Mouse (Mus musculus) lung, postnatal 0 days (tissue): ENCODE measurements at regions not wholly inside any gene's neighbourhood (a gene's known extent, or its start where the extent isn't known, plus 50 kb on each side); places are given as distances from the start of the nearest gene placed in this dataset.

Experiments used
- CTCF ChIP-seq: IDR thresholded peaks from 2 replicates; pipeline ENCODE4 v1.5.1; 2016; ENCODE audit warnings: antibody characterized with exemption, mild to moderate bottlenecking
- EP300 ChIP-seq: IDR thresholded peaks from 2 replicates; pipeline ENCODE4 v1.6.1; 2016; ENCODE audit warnings: antibody characterized with exemption, mild to moderate bottlenecking, control low read depth

DNA sequence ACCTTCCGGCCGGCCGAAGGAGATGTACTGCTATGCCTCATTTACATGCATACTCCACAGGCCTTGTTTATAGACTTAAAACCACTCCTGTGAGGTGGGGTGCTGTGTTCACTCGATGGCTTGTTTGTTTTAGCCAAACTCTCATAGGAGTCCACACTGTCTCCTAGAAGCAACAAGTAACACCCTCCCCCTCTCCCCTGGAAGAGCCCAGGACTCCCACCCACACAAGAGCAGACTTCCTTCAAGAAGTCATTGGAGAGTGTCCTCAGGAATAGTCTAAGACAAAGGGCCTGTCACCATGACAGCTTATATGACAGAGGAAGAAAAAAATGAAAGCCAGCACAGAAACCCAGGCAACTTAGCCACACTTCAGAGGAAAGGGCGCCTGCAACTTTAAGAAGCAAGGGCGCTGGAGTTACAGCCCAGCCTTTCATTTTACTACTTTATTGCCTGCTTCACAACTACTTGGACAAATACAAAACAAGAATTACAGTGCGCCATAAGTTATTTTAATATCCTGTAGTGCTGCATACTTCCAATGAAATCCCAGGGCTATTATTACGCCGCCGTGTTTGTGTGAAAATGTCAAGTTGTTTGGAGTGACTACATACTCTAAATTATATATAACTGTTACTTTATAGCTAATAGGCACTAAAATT, 229.9 kb upstream of the Mgmt start:
- no peak for TF ChIP-seq EP300
- no peak for TF ChIP-seq CTCF
